Mouse (Mus musculus): ENCODE results near the gene Tom1l2. TPM values are rescaled to one million over a fixed set of nuclear protein-coding genes. Genes with fewer than 3 reads are reported as not detected.

The Tom1l2 gene
- polyA plus RNA-seq, 1 experiment = 22.3 TPM

DNA sequence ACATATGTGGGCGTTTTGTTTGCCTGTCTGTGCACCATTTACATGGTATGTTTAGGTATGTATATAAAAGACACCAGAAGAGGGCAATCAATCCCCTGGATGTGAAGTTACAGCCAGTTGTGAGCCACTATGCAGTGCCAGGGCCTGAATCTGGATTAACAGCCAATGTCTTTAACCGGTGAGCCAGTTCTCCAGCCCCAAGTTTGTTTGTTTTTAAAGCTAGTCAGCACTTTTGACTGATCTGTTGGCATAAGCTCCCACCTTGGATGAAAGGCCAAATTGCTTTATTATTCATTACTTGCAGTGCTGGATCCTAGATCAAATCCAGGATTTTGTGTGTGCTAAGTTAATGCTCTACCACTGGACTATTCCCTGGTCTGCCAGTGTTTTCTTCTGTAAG, 1.3 kb downstream of the Tom1l2 start:
- no peak overlapping the region for H3K4me3 ChIP-seq (ENCODE audit: control insufficient read depth, low read depth, low read length)
- H3K27ac ChIP-seq (ENCODE audit: control insufficient read depth, insufficient read depth, low read depth, low read length) = peak overlapping the region; percentile 1; the same call in 1 of the 2 replicates
- TF ChIP-seq CTCF (IDR thresholded peaks at IDR 0.05; ENCODE audit: control insufficient read depth, insufficient read depth, insufficient replicate concordance, low read depth, low read length) (no peak), POLR2A (IDR thresholded peaks at IDR 0.05; ENCODE audit: control insufficient read depth, low read depth, low read length) (no peak)

DNA sequence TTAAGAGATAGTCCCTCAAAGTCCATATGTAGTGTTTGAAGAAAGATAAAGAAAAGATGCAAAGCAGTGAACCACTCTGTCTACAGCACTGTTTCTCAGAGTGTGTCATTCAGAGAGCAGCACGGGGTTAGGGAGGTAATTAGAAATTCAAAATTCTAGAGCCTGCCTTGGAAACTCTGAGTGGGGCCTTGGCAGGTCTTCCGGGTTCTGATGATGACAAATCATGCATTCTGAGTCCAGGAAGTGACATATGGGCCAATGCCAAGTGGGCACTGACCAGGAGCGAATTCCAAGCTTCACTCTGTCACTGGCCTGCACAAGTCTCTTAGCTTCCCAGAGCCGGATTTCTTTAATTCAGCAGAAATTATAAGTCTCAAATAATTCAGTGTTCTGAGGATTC, 6.2 kb downstream of the Tom1l2 start:
- TF ChIP-seq POLR2A (IDR thresholded peaks at IDR 0.05; ENCODE audit: control insufficient read depth, low read depth, low read length) (no peak), CTCF (IDR thresholded peaks at IDR 0.05; ENCODE audit: control insufficient read depth, insufficient read depth, insufficient replicate concordance, low read depth, low read length) (no peak)
- Histone ChIP-seq H3K4me1 (ENCODE audit: control insufficient read depth, insufficient read depth, low read length) (peaks cover 2% of the 10 kb centered on the region; the same call in 1 of the 2 replicates), H3K27ac (ENCODE audit: control insufficient read depth, insufficient read depth, low read depth, low read length) (no peak overlapping the region), H3K27me3 (ENCODE audit: control insufficient read depth, insufficient read depth, low read length) (no peaks in the 10 kb centered on the region), H3K4me3 (ENCODE audit: control insufficient read depth, low read depth, low read length) (no peak overlapping the region), H3K36me3 (ENCODE audit: control insufficient read depth, insufficient read depth, low read length) (no peaks in the 10 kb centered on the region)

More for the DNA sequence above, 1.3 kb downstream of the Tom1l2 start:
- no peaks in the 10 kb centered on the region for H3K36me3 ChIP-seq (ENCODE audit: control insufficient read depth, insufficient read depth, low read length)
- no peaks in the 10 kb centered on the region for H3K27me3 ChIP-seq (ENCODE audit: control insufficient read depth, insufficient read depth, low read length)
- peaks cover 8% of the 10 kb centered on the region for H3K4me1 ChIP-seq (ENCODE audit: control insufficient read depth, insufficient read depth, low read length)

- no peak overlapping the region for H3K4me3 ChIP-seq (ENCODE audit: control insufficient read depth, low read depth, low read length)
- H3K27me3 ChIP-seq (ENCODE audit: control insufficient read depth, insufficient read depth, low read length) = no peaks in the 10 kb centered on the region
- no peaks in the 10 kb centered on the region for H3K36me3 ChIP-seq (ENCODE audit: control insufficient read depth, insufficient read depth, low read length)
- no peak overlapping the region for H3K27ac ChIP-seq (ENCODE audit: control insufficient read depth, insufficient read depth, low read depth, low read length)
- TF ChIP-seq POLR2A (IDR thresholded peaks at IDR 0.05; ENCODE audit: control insufficient read depth, low read depth, low read length) (no peak), CTCF (IDR thresholded peaks at IDR 0.05; ENCODE audit: control insufficient read depth, insufficient read depth, insufficient replicate concordance, low read depth, low read length) (no peak)
- H3K4me1 ChIP-seq (ENCODE audit: control insufficient read depth, insufficient read depth, low read length) = no peaks in the 10 kb centered on the region
Measured at GRCm38 (mm10) chr11:60345868-60346267, 6.8 kb downstream of the Tom1l2 start.

DNA sequence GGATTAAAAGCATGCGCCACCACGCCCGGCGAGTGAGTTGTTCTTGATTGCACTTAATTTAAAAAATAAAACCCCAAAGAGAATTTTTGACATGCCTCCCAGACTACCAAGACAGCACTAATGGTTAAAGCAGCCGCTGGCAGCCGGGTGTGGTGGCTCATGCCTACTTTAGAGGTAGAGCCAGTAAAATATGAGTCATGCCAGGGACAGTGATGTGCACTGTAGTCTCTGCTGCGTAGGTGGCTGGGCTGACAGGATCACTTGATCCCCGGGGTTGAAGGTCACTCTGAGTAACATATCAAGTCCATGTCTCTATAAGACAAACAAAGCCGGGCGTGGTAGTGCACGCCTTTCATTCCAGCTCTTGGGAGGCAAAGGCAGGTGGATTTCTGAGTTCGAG, 13.3 kb downstream of the Tom1l2 start:
- Histone ChIP-seq H3K4me3 (ENCODE audit: control insufficient read depth, low read depth, low read length) (no peak overlapping the region), H3K36me3 (ENCODE audit: control insufficient read depth, insufficient read depth, low read length) (no peaks in the 10 kb centered on the region), H3K27ac (ENCODE audit: control insufficient read depth, insufficient read depth, low read depth, low read length) (no peak overlapping the region), H3K4me1 (ENCODE audit: control insufficient read depth, insufficient read depth, low read length) (no peaks in the 10 kb centered on the region), H3K27me3 (ENCODE audit: control insufficient read depth, insufficient read depth, low read length) (no peaks in the 10 kb centered on the region)
- TF ChIP-seq CTCF (IDR thresholded peaks at IDR 0.05; ENCODE audit: control insufficient read depth, insufficient read depth, insufficient replicate concordance, low read depth, low read length) (no peak), POLR2A (IDR thresholded peaks at IDR 0.05; ENCODE audit: control insufficient read depth, low read depth, low read length) (no peak)

- no peak for TF ChIP-seq POLR2A (IDR thresholded peaks at IDR 0.05; ENCODE audit: control insufficient read depth, low read depth, low read length)
- peak; percentile 41; the same call in 1 of the 2 replicates for TF ChIP-seq CTCF (IDR thresholded peaks at IDR 0.05; ENCODE audit: control insufficient read depth, insufficient read depth, insufficient replicate concordance, low read depth, low read length)
- no peaks in the 10 kb centered on the region for H3K27me3 ChIP-seq (ENCODE audit: control insufficient read depth, insufficient read depth, low read length)
- H3K36me3 ChIP-seq (ENCODE audit: control insufficient read depth, insufficient read depth, low read length) = no peaks in the 10 kb centered on the region
- H3K27ac ChIP-seq (ENCODE audit: control insufficient read depth, insufficient read depth, low read depth, low read length) = no peak overlapping the region
- H3K4me1 ChIP-seq (ENCODE audit: control insufficient read depth, insufficient read depth, low read length) = no peaks in the 10 kb centered on the region
- H3K4me3 ChIP-seq (ENCODE audit: control insufficient read depth, low read depth, low read length) = no peak overlapping the region
Measured at GRCm38 (mm10) chr11:60338291-60338690, 14.4 kb downstream of the Tom1l2 start.

GRCm38 (mm10) chr11:60335771-60336170, 16.9 kb downstream of the Tom1l2 start:
- TF ChIP-seq POLR2A (IDR thresholded peaks at IDR 0.05; ENCODE audit: control insufficient read depth, low read depth, low read length) = no peak
- TF ChIP-seq CTCF (IDR thresholded peaks at IDR 0.05; ENCODE audit: control insufficient read depth, insufficient read depth, insufficient replicate concordance, low read depth, low read length) = no peak
- H3K4me1 ChIP-seq (ENCODE audit: control insufficient read depth, insufficient read depth, low read length) = no peaks in the 10 kb centered on the region
- H3K4me3 ChIP-seq (ENCODE audit: control insufficient read depth, low read depth, low read length) = no peak overlapping the region
- H3K27ac ChIP-seq (ENCODE audit: control insufficient read depth, insufficient read depth, low read depth, low read length) = no peak overlapping the region
- no peaks in the 10 kb centered on the region for H3K27me3 ChIP-seq (ENCODE audit: control insufficient read depth, insufficient read depth, low read length)
- H3K36me3 ChIP-seq (ENCODE audit: control insufficient read depth, insufficient read depth, low read length) = no peaks in the 10 kb centered on the region

DNA sequence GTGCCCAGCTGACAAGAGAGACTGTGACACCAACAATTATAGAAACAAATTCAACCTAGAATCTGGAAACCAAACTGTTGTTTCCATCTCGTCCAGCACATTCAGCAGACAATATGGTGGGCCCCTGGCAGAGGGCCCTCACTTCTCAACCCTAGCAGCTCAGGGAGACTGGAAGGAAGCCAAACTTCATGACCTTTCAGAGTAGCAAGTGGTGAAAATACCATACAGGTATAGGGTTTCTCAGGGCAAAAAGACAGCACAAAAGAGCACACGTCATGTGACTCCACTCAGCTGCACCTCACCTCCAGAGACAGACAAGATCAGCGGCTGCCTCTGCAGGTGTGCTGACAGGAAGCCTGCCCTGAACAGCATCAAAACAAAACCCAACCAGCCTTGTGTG, 18.6 kb downstream of the Tom1l2 start:
- TF ChIP-seq POLR2A (IDR thresholded peaks at IDR 0.05; ENCODE audit: control insufficient read depth, low read depth, low read length) (no peak), CTCF (IDR thresholded peaks at IDR 0.05; ENCODE audit: control insufficient read depth, insufficient read depth, insufficient replicate concordance, low read depth, low read length) (no peak)
- Histone ChIP-seq H3K36me3 (ENCODE audit: control insufficient read depth, insufficient read depth, low read length) (no peaks in the 10 kb centered on the region), H3K4me1 (ENCODE audit: control insufficient read depth, insufficient read depth, low read length) (no peaks in the 10 kb centered on the region), H3K27me3 (ENCODE audit: control insufficient read depth, insufficient read depth, low read length) (no peaks in the 10 kb centered on the region), H3K4me3 (ENCODE audit: control insufficient read depth, low read depth, low read length) (no peak overlapping the region), H3K27ac (ENCODE audit: control insufficient read depth, insufficient read depth, low read depth, low read length) (no peak overlapping the region)

DNA sequence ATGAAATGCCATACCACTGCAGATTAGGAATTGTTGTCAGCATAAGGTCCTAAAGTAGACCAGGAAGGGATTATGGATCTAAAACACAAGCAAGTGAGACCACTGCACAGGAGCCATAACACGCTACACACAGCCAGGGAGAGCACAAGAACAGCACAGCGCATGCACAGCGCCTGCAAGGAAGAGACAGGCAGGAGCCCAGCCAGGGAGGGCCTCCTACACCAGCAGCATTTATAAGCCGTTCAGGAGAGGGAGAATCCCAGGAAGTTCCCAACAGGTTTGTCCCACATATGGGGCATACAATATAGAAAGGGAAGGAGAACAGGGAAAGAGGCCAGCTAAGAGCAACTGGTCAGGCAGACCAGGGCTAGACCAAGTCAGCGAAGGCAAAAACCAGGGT, 19.2 kb downstream of the Tom1l2 start:
- Histone ChIP-seq H3K36me3 (ENCODE audit: control insufficient read depth, insufficient read depth, low read length) (no peaks in the 10 kb centered on the region), H3K27me3 (ENCODE audit: control insufficient read depth, insufficient read depth, low read length) (no peaks in the 10 kb centered on the region), H3K4me3 (ENCODE audit: control insufficient read depth, low read depth, low read length) (no peak overlapping the region), H3K4me1 (ENCODE audit: control insufficient read depth, insufficient read depth, low read length) (no peaks in the 10 kb centered on the region), H3K27ac (ENCODE audit: control insufficient read depth, insufficient read depth, low read depth, low read length) (no peak overlapping the region)
- TF ChIP-seq CTCF (IDR thresholded peaks at IDR 0.05; ENCODE audit: control insufficient read depth, insufficient read depth, insufficient replicate concordance, low read depth, low read length) (no peak), POLR2A (IDR thresholded peaks at IDR 0.05; ENCODE audit: control insufficient read depth, low read depth, low read length) (no peak)

All from testis, adult 2 months (tissue).